Mouse (Mus musculus) hindbrain, embryonic 16.5 days (tissue): ENCODE data around the gene Dach2. TPM values are rescaled to one million over a fixed set of nuclear protein-coding genes. Genes with fewer than 3 reads are reported as not detected.
"Not testable (repeated sequence)": the region's sequence is repeated elsewhere in the genome, so short reads cannot be mapped to it uniquely, and the experiment has no call there.

Experiments
- ATAC-seq: fragments of 200-750 bp; cut with Nextera tagmentation; 2 replicates; pipeline ENCODE4 v1.8.0; 2017; ENCODE audit warnings: moderate TSS enrichment, moderate library complexity
- H3K27ac ChIP-seq: fragments of 300-500 bp; sonication (generic); 2 replicates; pipeline ENCODE4 v1.5.1; 2014; ENCODE audit warnings: low read depth, mild to moderate bottlenecking, control low read depth, low read length, moderate library complexity
- H3K27me3 ChIP-seq: fragments of 300-500 bp; sonication (generic); replicated peaks from 2 replicates; pipeline ENCODE4 v1.6.1; 2014; ENCODE audit warnings: low read length; ENCODE audit not compliant: control insufficient read depth, insufficient read depth
- H3K36me3 ChIP-seq: fragments of 300-500 bp; sonication (generic); 2 replicates; pipeline ENCODE4 v1.6.1; 2014; ENCODE audit warnings: mild to moderate bottlenecking, low read length, moderate library complexity, mixed read lengths; ENCODE audit not compliant: control insufficient read depth, insufficient read depth
- H3K4me1 ChIP-seq: fragments of 300-500 bp; sonication (generic); 2 replicates; pipeline ENCODE4 v1.6.1; 2014; ENCODE audit warnings: low read depth, low read length; ENCODE audit not compliant: control insufficient read depth, insufficient read depth
- H3K4me2 ChIP-seq: fragments of 300-500 bp; sonication (generic); 2 replicates; pipeline ENCODE4 v1.6.1; 2014; ENCODE audit warnings: mild to moderate bottlenecking, low read length, control low read depth, moderate library complexity
- H3K4me3 ChIP-seq: fragments of 300-500 bp; sonication (generic); 2 replicates; pipeline ENCODE4 v1.5.1; 2014; ENCODE audit warnings: mild to moderate bottlenecking, low read length, control low read depth, moderate library complexity
- H3K9ac ChIP-seq: fragments of 300-500 bp; sonication (generic); 2 replicates; pipeline ENCODE4 v1.6.1; 2014; ENCODE audit warnings: low read depth, mild to moderate bottlenecking, control low read depth, low read length, moderate library complexity
- H3K9me3 ChIP-seq: fragments of 300-500 bp; sonication (generic); 2 replicates; pipeline ENCODE4 v1.6.1; 2014; ENCODE audit warnings: mild to moderate bottlenecking, low read length, moderate library complexity; ENCODE audit not compliant: control insufficient read depth
- WGBS: fragments of 180-500 bp; shearing (Covaris S2); extraction: QIAGEN DNeasy Blood & Tissue Kit; methylation state at CpG from one replicate; pipeline ENCODE4 v1.1.7; 2014; 5-methylcytosine and 5-hydroxymethylcytosine counted together
- polyA plus RNA-seq: library from polyadenylated mRNA; unstranded; fragments of >200 nt; fragmentation: Nextera tagmentation; extraction: Ambion mirVana; gene quantifications from 2 replicates; pipeline ENCODE4 v1.2.1, GENCODE M21; 2015

Dach2 gene
- 12.0 and 13.6 TPM in 2 replicates for polyA plus RNA-seq

GRCm38 (mm10) chrX:113297404-113297803, at the start of gene Dach2:
TSS of gene Dach2 (plus strand) at chrX:113297510.
- Histone ChIP-seq H3K4me3 (peak within 1 kb of the TSS; percentile 55), H3K36me3 (no peaks in the 10 kb centered on the region), H3K4me2 (peak within 1 kb of the TSS; percentile 70), H3K9ac (peak within 1 kb of the TSS; percentile 63), H3K27me3 (no peaks in the 10 kb centered on the region), H3K9me3 (no peaks in the 10 kb centered on the region), H3K27ac (peak within 1 kb of the TSS; percentile 29; the same call in 1 of the 2 replicates), H3K4me1 (no peaks in the 10 kb centered on the region)
- ATAC-seq = peak; percentile 46
- 27% methylated on average over 21 of the region's 21 CpGs for WGBS

DNA sequence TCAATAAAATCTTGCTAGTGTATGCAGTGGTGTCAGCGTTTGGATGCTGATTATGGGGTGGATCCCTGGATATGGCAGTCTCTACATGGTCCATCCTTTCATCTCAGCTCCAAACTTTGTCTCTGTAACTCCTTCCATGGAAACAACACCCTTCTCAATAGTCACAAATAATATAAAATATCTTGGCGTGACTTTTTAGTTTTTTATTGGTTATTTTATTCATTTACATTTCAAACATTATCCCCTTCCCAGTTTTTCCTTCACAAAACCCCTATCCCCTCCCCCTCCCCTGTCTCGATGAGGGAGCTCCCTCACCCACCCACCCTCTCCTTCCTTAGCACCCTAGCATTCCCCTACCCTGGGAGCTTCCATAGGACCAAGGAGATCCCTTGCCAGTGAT, 44.9 kb upstream of the Dach2 start:
- not testable (repeated sequence) for ATAC-seq, H3K27me3 ChIP-seq, H3K4me2 ChIP-seq, H3K4me1 ChIP-seq, H3K4me3 ChIP-seq, H3K27ac ChIP-seq, H3K9ac ChIP-seq, H3K9me3 ChIP-seq, H3K36me3 ChIP-seq
- 79% methylated on average over 2 of the region's 3 CpGs for WGBS

DNA sequence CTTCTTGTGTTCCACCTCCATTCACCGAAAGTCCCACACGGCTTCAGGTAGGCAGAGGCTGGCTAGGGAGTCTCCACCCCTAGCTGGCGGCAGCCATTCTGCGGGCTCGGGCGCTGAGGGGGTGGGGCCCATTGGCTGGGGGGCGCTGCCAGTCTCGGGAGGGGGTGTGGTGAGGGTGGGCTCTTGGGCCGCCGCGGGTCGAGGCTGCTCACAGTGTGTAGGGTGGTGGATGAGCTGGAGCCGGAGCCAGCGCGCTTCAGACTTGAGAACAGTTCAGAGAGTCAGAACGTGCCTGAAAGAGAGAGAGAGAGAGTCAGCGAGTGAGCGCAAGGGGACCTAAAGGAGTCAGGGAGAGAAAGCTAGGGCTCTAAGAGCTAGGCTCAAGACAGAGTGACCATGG, 721 bp downstream of the Dach2 start:
- H3K4me3 ChIP-seq = peak overlapping the region; percentile 55
- no peaks in the 10 kb centered on the region for H3K36me3 ChIP-seq
- H3K27ac ChIP-seq = peak overlapping the region; percentile 29; the same call in 1 of the 2 replicates
- ATAC-seq = peak; percentile 98
- no peaks in the 10 kb centered on the region for H3K4me1 ChIP-seq
- WGBS = 19% methylated on average over 14 of the region's 18 CpGs
- peak overlapping the region; percentile 70 for H3K4me2 ChIP-seq
- peak overlapping the region; percentile 63 for H3K9ac ChIP-seq
- H3K27me3 ChIP-seq = no peaks in the 10 kb centered on the region
- no peaks in the 10 kb centered on the region for H3K9me3 ChIP-seq

GRCm38 (mm10) chrX:113298468-113298867, 1.2 kb downstream of the Dach2 start:
- WGBS = 24% methylated on average over 19 of the region's 19 CpGs
- H3K27me3 ChIP-seq = no peaks in the 10 kb centered on the region
- ATAC-seq = peak; percentile 28
- peak overlapping the region; percentile 29; the same call in 1 of the 2 replicates for H3K27ac ChIP-seq
- no peaks in the 10 kb centered on the region for H3K4me1 ChIP-seq
- peak overlapping the region; percentile 63 for H3K9ac ChIP-seq
- no peaks in the 10 kb centered on the region for H3K9me3 ChIP-seq
- peak overlapping the region; percentile 70 for H3K4me2 ChIP-seq
- H3K4me3 ChIP-seq = peak overlapping the region; percentile 55
- no peaks in the 10 kb centered on the region for H3K36me3 ChIP-seq

- no peak overlapping the region for H3K4me2 ChIP-seq
- ATAC-seq = no peak
- no peaks in the 10 kb centered on the region for H3K9me3 ChIP-seq
- no peak overlapping the region for H3K9ac ChIP-seq
- no peak overlapping the region for H3K4me3 ChIP-seq
- H3K27ac ChIP-seq = no peak overlapping the region
- no peaks in the 10 kb centered on the region for H3K27me3 ChIP-seq
- no peaks in the 10 kb centered on the region for H3K36me3 ChIP-seq
- 30% methylated on average over 4 of the region's 4 CpGs for WGBS
- no peaks in the 10 kb centered on the region for H3K4me1 ChIP-seq
These were observed 7.0 kb downstream of the Dach2 start for GRCm38 (mm10) chrX:113304323-113304722.

- Histone ChIP-seq H3K4me1 (no peaks in the 10 kb centered on the region), H3K27ac (no peak overlapping the region), H3K27me3 (no peaks in the 10 kb centered on the region), H3K9me3 (no peaks in the 10 kb centered on the region), H3K4me2 (no peak overlapping the region), H3K4me3 (no peak overlapping the region), H3K36me3 (no peaks in the 10 kb centered on the region), H3K9ac (no peak overlapping the region)
- 64% methylated on average over 3 of the region's 3 CpGs for WGBS
- ATAC-seq = no peak
These were observed 40.8 kb downstream of the Dach2 start for GRCm38 (mm10) chrX:113338143-113338542.

GRCm38 (mm10) chrX:113394417-113394816, 97.1 kb downstream of the Dach2 start:
- H3K4me2 ChIP-seq = no peak overlapping the region
- no peaks in the 10 kb centered on the region for H3K9me3 ChIP-seq
- no peak overlapping the region for H3K9ac ChIP-seq
- no peaks in the 10 kb centered on the region for H3K27me3 ChIP-seq
- H3K36me3 ChIP-seq = no peaks in the 10 kb centered on the region
- no peak for ATAC-seq
- H3K27ac ChIP-seq = no peak overlapping the region
- H3K4me1 ChIP-seq = no peaks in the 10 kb centered on the region
- 44% methylated on average over 3 of the region's 3 CpGs for WGBS
- H3K4me3 ChIP-seq = no peak overlapping the region

DNA sequence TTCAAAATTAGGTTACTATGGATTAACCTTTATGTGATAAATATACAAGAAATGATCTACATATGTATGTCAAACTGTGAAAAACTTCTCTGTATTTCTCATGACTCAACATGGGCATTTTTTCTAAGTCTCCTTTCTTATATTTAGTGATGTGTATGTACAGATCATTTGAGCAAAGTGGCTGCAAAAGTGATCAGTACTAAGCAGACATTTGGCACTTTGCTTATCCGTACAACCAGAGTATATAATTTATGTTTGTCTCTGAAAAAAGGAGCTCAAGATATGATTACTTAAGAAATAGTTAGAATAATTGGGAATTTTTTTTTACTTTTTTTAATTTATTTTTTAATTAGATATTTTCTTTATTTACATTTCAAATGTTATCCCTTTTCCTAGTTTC, 111.4 kb downstream of the Dach2 start:
- no peak overlapping the region for H3K27ac ChIP-seq
- no peak overlapping the region for H3K9ac ChIP-seq
- WGBS = 74% methylated on average over 1 of the region's 1 CpGs
- no peaks in the 10 kb centered on the region for H3K27me3 ChIP-seq
- no peaks in the 10 kb centered on the region for H3K4me1 ChIP-seq
- H3K9me3 ChIP-seq = no peaks in the 10 kb centered on the region
- no peaks in the 10 kb centered on the region for H3K36me3 ChIP-seq
- H3K4me3 ChIP-seq = no peak overlapping the region
- no peak overlapping the region for H3K4me2 ChIP-seq
- no peak for ATAC-seq

DNA sequence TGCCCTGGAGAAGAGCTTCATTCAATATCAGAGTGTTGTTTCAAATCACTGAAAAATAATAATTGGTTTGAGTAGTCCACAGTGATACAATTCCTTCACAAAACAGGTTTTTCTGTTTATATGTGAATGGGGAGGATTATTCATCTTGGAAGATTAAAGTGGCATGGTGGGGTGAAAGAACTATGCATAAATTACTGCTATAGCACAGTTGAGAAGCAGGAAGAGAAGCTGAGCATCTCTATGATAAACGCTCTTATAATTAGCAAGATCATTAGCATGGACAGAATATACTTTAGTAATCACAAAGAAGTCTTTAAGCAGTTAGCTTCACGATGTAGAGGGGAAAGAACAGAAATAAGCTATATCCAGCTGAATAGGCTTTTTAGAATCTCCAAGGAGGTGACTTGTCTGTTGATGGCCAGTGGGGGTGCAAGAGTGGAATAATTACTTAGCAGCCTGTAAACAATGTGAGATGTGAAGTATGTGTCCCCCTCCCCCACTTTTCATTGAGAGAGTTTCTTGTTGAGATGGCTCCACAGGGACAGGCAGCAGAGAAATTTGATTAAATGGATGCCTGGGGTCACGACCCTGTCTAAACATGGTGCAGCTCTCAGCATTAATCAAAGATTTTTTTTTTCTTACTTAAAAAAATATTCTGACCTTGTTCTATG, 124.3 kb downstream of the Dach2 start:
- 29% methylated on average over 3 of the region's 3 CpGs for WGBS
- H3K9me3 ChIP-seq = no peaks in the 10 kb centered on the region
- no peak for ATAC-seq
- no peak overlapping the region for H3K9ac ChIP-seq
- H3K4me3 ChIP-seq = no peak overlapping the region
- H3K36me3 ChIP-seq = no peaks in the 10 kb centered on the region
- H3K4me2 ChIP-seq = no peak overlapping the region
- no peak overlapping the region for H3K27ac ChIP-seq
- no peaks in the 10 kb centered on the region for H3K27me3 ChIP-seq
- H3K4me1 ChIP-seq = no peaks in the 10 kb centered on the region
